Mouse (Mus musculus): ENCODE results near the gene Dse. TPM values are rescaled to one million over a fixed set of nuclear protein-coding genes. Genes with fewer than 3 reads are reported as not detected.

The Dse gene
- polyA plus RNA-seq, 1 experiment, result not detected

GRCm38 (mm10) chr10:34186571-34187260 is 20.8 kb downstream of the Dse start:
- H3K27me3 ChIP-seq (ENCODE audit: control insufficient read depth), result no peaks in the 10 kb centered on the region
- no peaks in the 10 kb centered on the region for H3K9me3 ChIP-seq (ENCODE audit: control insufficient read depth, low read length)
- no peaks in the 10 kb centered on the region for H3K36me3 ChIP-seq (ENCODE audit: control insufficient read depth)
- no peak for TF ChIP-seq TAL1 (IDR thresholded peaks at IDR 0.05; ENCODE audit: low read length)
- TF ChIP-seq GATA1 (IDR thresholded peaks at IDR 0.05; ENCODE audit: low read length), result no peak
- H3K4me3 ChIP-seq (replicated peaks), result no peak overlapping the region
- H3K4me1 ChIP-seq (ENCODE audit: control insufficient read depth), result no peaks in the 10 kb centered on the region

DNA sequence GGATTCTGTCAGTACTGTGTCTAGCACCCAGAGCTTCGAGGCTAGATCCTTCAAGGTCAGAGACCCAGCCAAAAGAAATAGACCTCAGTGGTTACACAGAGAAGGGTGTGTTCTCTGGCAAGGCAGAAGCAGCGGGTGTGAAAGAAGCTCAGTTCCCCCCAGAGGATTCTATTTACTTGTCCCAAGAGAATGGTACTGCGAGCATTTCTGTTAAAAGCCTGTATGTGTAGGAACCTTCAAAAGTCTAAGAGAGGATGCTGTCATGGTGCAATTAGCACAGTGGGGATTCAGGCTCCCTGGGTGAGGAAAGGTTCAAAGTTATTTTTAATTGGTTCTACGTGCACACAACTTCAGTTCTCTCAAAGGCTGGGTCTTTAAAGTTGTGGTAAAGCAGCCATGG is 22.0 kb downstream of the Dse start:
- H3K9me3 ChIP-seq (ENCODE audit: control insufficient read depth, low read length), result no peaks in the 10 kb centered on the region
- no peaks in the 10 kb centered on the region for H3K36me3 ChIP-seq (ENCODE audit: control insufficient read depth)
- H3K4me1 ChIP-seq (ENCODE audit: control insufficient read depth), result no peaks in the 10 kb centered on the region
- TF ChIP-seq GATA1 (IDR thresholded peaks at IDR 0.05; ENCODE audit: low read length), result no peak
- TF ChIP-seq TAL1 (IDR thresholded peaks at IDR 0.05; ENCODE audit: low read length), result no peak
- no peaks in the 10 kb centered on the region for H3K27me3 ChIP-seq (ENCODE audit: control insufficient read depth)
- no peak overlapping the region for H3K4me3 ChIP-seq (replicated peaks)

DNA sequence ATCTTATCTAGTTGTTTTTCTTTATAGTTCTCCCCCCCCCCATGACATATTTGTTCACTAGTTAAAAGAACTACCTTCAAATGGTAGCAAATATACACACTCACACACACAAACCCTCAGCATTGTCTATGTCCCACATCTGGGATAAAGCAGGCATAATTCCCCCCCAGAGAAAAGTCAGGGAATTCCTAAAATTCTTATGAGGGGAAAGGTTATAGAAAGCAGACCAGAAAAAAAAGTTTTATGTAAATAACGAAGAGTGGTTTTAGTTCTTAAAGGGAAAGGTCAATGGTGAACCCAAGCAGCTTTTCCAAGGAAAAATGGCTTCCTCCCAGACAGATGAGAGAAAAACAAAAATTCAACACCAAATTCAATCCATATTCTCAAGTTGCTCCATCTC is 22.6 kb downstream of the Dse start:
- H3K4me1 ChIP-seq (ENCODE audit: control insufficient read depth), result no peaks in the 10 kb centered on the region
- H3K27me3 ChIP-seq (ENCODE audit: control insufficient read depth), result no peaks in the 10 kb centered on the region
- no peaks in the 10 kb centered on the region for H3K9me3 ChIP-seq (ENCODE audit: control insufficient read depth, low read length)
- TF ChIP-seq TAL1 (IDR thresholded peaks at IDR 0.05; ENCODE audit: low read length) (no peak), GATA1 (IDR thresholded peaks at IDR 0.05; ENCODE audit: low read length) (no peak)
- H3K36me3 ChIP-seq (ENCODE audit: control insufficient read depth), result no peaks in the 10 kb centered on the region
- no peak overlapping the region for H3K4me3 ChIP-seq (replicated peaks)

DNA sequence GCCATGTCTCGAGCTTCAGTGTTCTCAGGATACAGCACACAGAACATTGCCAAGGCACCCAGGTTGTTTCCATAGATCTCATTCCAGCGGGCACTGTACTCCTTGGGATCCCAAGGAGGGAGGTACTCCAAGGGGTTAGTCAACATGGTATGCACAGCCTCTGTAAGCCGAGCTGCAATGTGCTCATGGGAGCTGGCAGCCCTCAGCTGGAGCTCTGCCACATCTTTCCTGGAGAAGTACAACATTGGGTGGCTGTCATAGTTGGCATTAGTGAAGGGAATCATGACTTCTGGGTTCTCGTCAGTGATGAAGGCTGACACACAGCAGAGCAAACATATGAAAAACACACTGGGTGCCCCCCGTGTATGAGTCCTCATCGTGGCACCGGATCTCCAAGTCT is 23.8 kb downstream of the Dse start:
- Histone ChIP-seq H3K4me1 (ENCODE audit: control insufficient read depth) (no peaks in the 10 kb centered on the region), H3K4me3 (replicated peaks) (no peak overlapping the region), H3K36me3 (ENCODE audit: control insufficient read depth) (no peaks in the 10 kb centered on the region), H3K27me3 (ENCODE audit: control insufficient read depth) (no peaks in the 10 kb centered on the region), H3K9me3 (ENCODE audit: control insufficient read depth, low read length) (no peaks in the 10 kb centered on the region)
- TF ChIP-seq TAL1 (IDR thresholded peaks at IDR 0.05; ENCODE audit: low read length), result no peak
- TF ChIP-seq GATA1 (IDR thresholded peaks at IDR 0.05; ENCODE audit: low read length), result no peak

DNA sequence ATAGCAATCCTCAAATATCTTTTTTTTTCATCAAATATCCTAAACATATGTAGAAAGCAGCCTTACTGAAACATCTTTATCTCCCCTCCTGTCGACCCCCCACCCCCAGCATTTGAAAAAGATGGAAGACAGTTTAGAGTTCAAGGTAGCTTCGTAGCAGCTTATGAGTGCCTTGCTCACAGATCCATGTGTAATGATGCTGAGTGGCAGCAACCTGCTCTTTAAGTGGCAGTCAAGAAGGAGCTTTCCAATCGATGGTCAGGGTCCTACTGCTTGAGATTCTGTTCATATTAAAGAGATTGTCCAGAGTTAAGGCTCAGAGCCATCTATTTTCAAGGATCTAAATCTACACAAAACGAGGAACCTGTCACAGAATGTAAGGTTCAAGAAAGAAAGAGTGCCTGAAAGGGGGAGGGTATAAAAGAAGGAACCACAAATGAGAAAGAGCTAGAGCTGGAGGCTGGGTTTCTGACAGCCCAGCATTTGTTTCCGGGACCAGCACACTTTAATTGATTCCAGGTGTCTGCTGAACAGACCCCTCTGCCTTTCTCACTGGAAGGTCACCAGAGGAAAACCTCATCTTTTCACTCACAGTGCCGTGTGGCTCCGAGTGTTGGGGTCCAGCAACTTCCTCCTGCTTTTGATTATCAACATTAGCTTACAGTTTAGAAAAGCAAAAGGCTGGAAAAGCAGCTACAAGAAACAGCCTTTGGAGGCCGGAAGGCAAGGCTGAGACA is 31.5 kb downstream of the Dse start:
- TF ChIP-seq GATA1 (IDR thresholded peaks at IDR 0.05; ENCODE audit: low read length) (no peak), TAL1 (IDR thresholded peaks at IDR 0.05; ENCODE audit: low read length) (no peak)
- H3K27me3 ChIP-seq (ENCODE audit: control insufficient read depth), result no peaks in the 10 kb centered on the region
- H3K4me1 ChIP-seq (ENCODE audit: control insufficient read depth), result no peaks in the 10 kb centered on the region
- H3K9me3 ChIP-seq (ENCODE audit: control insufficient read depth, low read length), result no peaks in the 10 kb centered on the region
- H3K36me3 ChIP-seq (ENCODE audit: control insufficient read depth), result no peaks in the 10 kb centered on the region
- H3K4me3 ChIP-seq (replicated peaks), result no peak overlapping the region

GRCm38 (mm10) chr10:34172663-34173282 is 34.7 kb downstream of the Dse start:
- Histone ChIP-seq H3K9me3 (ENCODE audit: control insufficient read depth, low read length) (no peaks in the 10 kb centered on the region), H3K27me3 (ENCODE audit: control insufficient read depth) (no peaks in the 10 kb centered on the region), H3K4me1 (ENCODE audit: control insufficient read depth) (no peaks in the 10 kb centered on the region), H3K36me3 (ENCODE audit: control insufficient read depth) (no peaks in the 10 kb centered on the region), H3K4me3 (replicated peaks) (no peak overlapping the region)
- TF ChIP-seq TAL1 (IDR thresholded peaks at IDR 0.05; ENCODE audit: low read length) (no peak), GATA1 (IDR thresholded peaks at IDR 0.05; ENCODE audit: low read length) (no peak)

DNA sequence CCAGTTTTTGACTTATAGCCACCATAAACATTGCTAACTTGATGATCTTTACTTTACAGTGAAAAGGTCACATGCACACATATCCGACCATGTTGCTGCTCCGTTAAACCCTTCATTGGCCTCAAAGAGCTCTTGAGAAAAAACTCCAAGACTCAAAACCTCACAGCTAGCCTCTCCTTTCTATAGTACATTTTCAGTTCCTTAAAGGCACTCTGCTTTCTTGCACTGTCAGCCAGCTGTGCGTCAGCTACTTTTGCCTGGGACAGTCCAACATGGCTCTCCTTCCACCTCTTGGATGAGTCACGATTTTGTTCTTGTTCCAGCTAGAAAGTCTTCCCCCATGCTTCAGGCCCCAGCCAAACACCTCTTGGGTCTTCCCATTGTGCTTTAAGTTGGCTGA is 35.9 kb downstream of the Dse start:
- Histone ChIP-seq H3K27me3 (ENCODE audit: control insufficient read depth) (no peaks in the 10 kb centered on the region), H3K4me3 (replicated peaks) (no peak overlapping the region), H3K4me1 (ENCODE audit: control insufficient read depth) (no peaks in the 10 kb centered on the region), H3K9me3 (ENCODE audit: control insufficient read depth, low read length) (no peaks in the 10 kb centered on the region), H3K36me3 (ENCODE audit: control insufficient read depth) (no peaks in the 10 kb centered on the region)
- TF ChIP-seq TAL1 (IDR thresholded peaks at IDR 0.05; ENCODE audit: low read length) (no peak), GATA1 (IDR thresholded peaks at IDR 0.05; ENCODE audit: low read length) (no peak)

GRCm38 (mm10) chr10:34171191-34171590 is 36.3 kb downstream of the Dse start:
- no peaks in the 10 kb centered on the region for H3K4me1 ChIP-seq (ENCODE audit: control insufficient read depth)
- H3K4me3 ChIP-seq (replicated peaks), result no peak overlapping the region
- TF ChIP-seq TAL1 (IDR thresholded peaks at IDR 0.05; ENCODE audit: low read length) (no peak), GATA1 (IDR thresholded peaks at IDR 0.05; ENCODE audit: low read length) (no peak)
- no peaks in the 10 kb centered on the region for H3K9me3 ChIP-seq (ENCODE audit: control insufficient read depth, low read length)
- no peaks in the 10 kb centered on the region for H3K36me3 ChIP-seq (ENCODE audit: control insufficient read depth)
- H3K27me3 ChIP-seq (ENCODE audit: control insufficient read depth), result no peaks in the 10 kb centered on the region

- Histone ChIP-seq H3K4me1 (ENCODE audit: control insufficient read depth) (no peaks in the 10 kb centered on the region), H3K4me3 (replicated peaks) (no peak overlapping the region), H3K36me3 (ENCODE audit: control insufficient read depth) (no peaks in the 10 kb centered on the region), H3K9me3 (ENCODE audit: control insufficient read depth, low read length) (no peaks in the 10 kb centered on the region), H3K27me3 (ENCODE audit: control insufficient read depth) (no peaks in the 10 kb centered on the region)
- TF ChIP-seq TAL1 (IDR thresholded peaks at IDR 0.05; ENCODE audit: low read length), result no peak
These were observed 40.5 kb downstream of the Dse start for GRCm38 (mm10) chr10:34166971-34167370.
